Mouse (Mus musculus) E14TG2a.4 (cell line): ENCODE measurements around the gene Dusp6.

ENCODE experiments used
- H3K27me3 ChIP-seq: 2 replicates; pipeline ENCODE4 v1.6.1; 2014; ENCODE audit warnings: low read length, control low read depth; ENCODE audit not compliant: insufficient read depth
- H3K36me3 ChIP-seq: 2 replicates; pipeline ENCODE4 v1.6.1; 2014; ENCODE audit warnings: low read length, control low read depth; ENCODE audit not compliant: insufficient read depth
- H3K4me1 ChIP-seq: replicated peaks from 2 replicates; pipeline ENCODE4 v1.6.1; 2014; ENCODE audit warnings: low read depth, low read length, control low read depth
- H3K4me3 ChIP-seq: replicated peaks from 2 replicates; pipeline ENCODE4 v1.5.1; 2014; ENCODE audit warnings: mild to moderate bottlenecking, low read length
- H3K9me3 ChIP-seq: 2 replicates; pipeline ENCODE4 v1.6.1; 2014; ENCODE audit warnings: low read length, control low read depth
- CTCF ChIP-seq: conservative IDR thresholded peaks from 2 replicates; pipeline ENCODE4 v1.5.1; 2014; ENCODE audit warnings: low read length
- NANOG ChIP-seq: IDR thresholded peaks from 2 replicates; pipeline ENCODE4 v1.6.1; 2014; ENCODE audit warnings: borderline replicate concordance, low read length, mixed read lengths
- POU5F1 ChIP-seq: IDR thresholded peaks from 2 replicates; pipeline ENCODE4 v1.6.1; 2014; ENCODE audit warnings: low read length, borderline replicate concordance

Gene Dusp6

GRCm38 (mm10) chr10:99314366-99314765, 51.3 kb downstream of the Dusp6 start:
- Histone ChIP-seq H3K27me3 (no peaks in the 10 kb centered on the region), H3K36me3 (no peaks in the 10 kb centered on the region), H3K9me3 (no peaks in the 10 kb centered on the region), H3K4me3 (no peak overlapping the region), H3K4me1 (no peaks in the 10 kb centered on the region)
- TF ChIP-seq NANOG (no peak), POU5F1 (no peak), CTCF (no peak)

GRCm38 (mm10) chr10:99317057-99317456, 54.0 kb downstream of the Dusp6 start:
- Histone ChIP-seq H3K4me1 (no peaks in the 10 kb centered on the region), H3K9me3 (no peaks in the 10 kb centered on the region), H3K4me3 (no peak overlapping the region), H3K27me3 (no peaks in the 10 kb centered on the region), H3K36me3 (no peaks in the 10 kb centered on the region)
- TF ChIP-seq POU5F1 (no peak), CTCF (no peak), NANOG (no peak)
